Mouse (Mus musculus): ENCODE data around the gene Kcnj5. TPM values are rescaled to one million over a fixed set of nuclear protein-coding genes. Genes with fewer than 3 reads are reported as not detected.
A peak's percentile ranks its signal among the peaks of the same experiment; 100 is the strongest.

Kcnj5 gene
- polyA plus RNA-seq, 1 experiment: not detected

DNA sequence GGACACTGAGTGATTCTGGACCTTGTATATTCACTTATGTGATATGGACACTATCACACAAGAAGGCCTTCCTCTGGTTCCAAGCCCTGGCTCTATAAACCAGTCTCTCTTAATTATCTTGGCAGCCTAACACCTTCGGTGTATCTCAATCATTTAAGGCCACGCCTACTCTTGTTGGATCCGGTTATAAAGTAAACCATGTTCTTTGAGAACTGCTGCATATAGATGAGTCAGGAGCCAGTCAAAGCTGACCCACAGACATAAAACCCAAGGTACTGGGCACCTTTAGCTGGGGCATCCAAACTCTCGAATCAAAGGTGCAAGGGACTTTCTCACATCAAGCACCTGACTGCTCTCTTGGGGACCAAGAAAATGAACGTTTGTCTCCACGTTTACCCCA, 28.1 kb upstream of the Kcnj5 start, which contains the start of gene Kcnj1:
Gene Kcnj1, plus strand, starts transcription at position 292 of the 400 bp plus-strand sequence.
- TF ChIP-seq CTCF (IDR thresholded peaks at IDR 0.05; ENCODE audit: insufficient read depth, low read depth, low read length): no peak
- no peak for TF ChIP-seq POLR2A (IDR thresholded peaks at IDR 0.05; ENCODE audit: insufficient read depth, low read depth, low read length)
- Histone ChIP-seq H3K4me1 (ENCODE audit: control insufficient read depth, insufficient read depth, low read length) (no peaks in the 10 kb centered on the region), H3K27ac (ENCODE audit: insufficient read depth, low read depth, low read length) (no peak within 1 kb of the TSS), H3K4me3 (ENCODE audit: insufficient read depth, low read depth, low read length) (no peak within 1 kb of the TSS)
- 86% methylated on average over 6 of the region's 6 CpGs for WGBS

DNA sequence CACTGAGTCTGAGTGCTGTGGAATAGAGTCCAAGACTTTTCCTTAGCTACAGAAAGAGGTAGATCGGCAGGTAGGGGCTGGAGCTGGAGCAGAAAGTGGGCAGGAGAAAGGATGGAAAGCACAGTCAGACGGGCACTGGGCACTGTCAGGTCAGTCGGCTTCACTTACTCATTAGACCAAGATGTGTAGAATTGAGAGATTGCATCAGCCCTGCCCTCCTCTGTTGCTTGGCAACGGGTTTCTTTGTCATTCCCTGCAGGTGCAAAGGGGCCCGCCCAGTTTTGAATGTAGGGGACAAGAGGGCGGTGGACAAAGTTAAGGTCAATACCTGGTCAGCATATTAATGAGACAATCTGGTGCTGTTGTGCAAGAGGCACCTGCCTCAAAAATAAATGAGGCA, 25.2 kb upstream of the Kcnj5 start:
- no peak overlapping the region for H3K4me3 ChIP-seq (ENCODE audit: insufficient read depth, low read depth, low read length)
- 31% methylated on average over 6 of the region's 6 CpGs for WGBS
- TF ChIP-seq POLR2A (IDR thresholded peaks at IDR 0.05; ENCODE audit: insufficient read depth, low read depth, low read length) (no peak), CTCF (IDR thresholded peaks at IDR 0.05; ENCODE audit: insufficient read depth, low read depth, low read length) (no peak)

DNA sequence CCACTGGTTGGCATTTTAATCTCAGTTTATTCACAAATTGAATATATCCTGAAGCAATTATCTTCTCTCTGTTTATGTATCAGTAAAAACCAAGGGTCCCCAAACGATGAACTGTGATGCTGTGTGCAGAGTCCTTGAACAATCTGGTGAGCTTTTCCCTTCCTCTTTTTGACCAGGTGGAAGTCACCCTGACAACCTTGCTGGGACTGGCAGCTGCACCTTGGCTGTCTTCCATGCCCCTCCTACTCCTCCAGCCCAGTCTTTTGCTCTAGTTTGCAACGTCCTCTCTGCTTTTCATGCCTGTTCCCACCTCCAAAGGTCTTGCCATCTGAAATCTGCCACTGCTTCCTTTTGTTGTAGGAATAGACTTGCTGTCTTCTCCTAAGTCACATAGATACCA, 24.7 kb upstream of the Kcnj5 start:
- WGBS: 34% methylated on average over 2 of the region's 2 CpGs
- Histone ChIP-seq H3K4me1 (ENCODE audit: control insufficient read depth, insufficient read depth, low read length) (no peaks in the 10 kb centered on the region), H3K4me3 (ENCODE audit: insufficient read depth, low read depth, low read length) (no peak overlapping the region), H3K27ac (ENCODE audit: insufficient read depth, low read depth, low read length) (no peak overlapping the region)
- TF ChIP-seq CTCF (IDR thresholded peaks at IDR 0.05; ENCODE audit: insufficient read depth, low read depth, low read length) (no peak), POLR2A (IDR thresholded peaks at IDR 0.05; ENCODE audit: insufficient read depth, low read depth, low read length) (no peak)

More for the DNA sequence above, 25.2 kb upstream of the Kcnj5 start:
- H3K4me1 ChIP-seq (ENCODE audit: control insufficient read depth, insufficient read depth, low read length): no peaks in the 10 kb centered on the region
- H3K27ac ChIP-seq (ENCODE audit: insufficient read depth, low read depth, low read length): no peak overlapping the region

DNA sequence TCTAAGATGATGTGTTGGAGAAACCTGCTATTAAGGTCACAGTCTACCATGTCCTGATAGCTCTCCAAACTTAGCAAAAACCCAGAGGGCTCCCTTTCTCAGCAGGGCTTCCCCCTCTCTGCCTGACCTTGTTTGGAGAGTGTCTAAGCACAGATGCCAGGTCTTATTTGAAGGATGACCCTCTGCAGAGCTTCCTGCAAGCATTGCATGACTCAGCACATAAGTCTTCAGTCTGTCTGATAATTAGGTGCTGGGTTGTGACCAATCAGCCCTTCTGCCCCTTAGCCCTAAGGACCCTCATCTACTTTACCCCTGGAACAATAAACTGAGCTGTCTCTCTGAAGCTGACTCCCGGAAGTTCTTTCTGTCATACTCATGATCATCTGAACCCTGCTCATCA, 16.6 kb upstream of the Kcnj5 start:
- Histone ChIP-seq H3K27ac (ENCODE audit: insufficient read depth, low read depth, low read length) (no peak overlapping the region), H3K4me1 (ENCODE audit: control insufficient read depth, insufficient read depth, low read length) (no peaks in the 10 kb centered on the region), H3K4me3 (ENCODE audit: insufficient read depth, low read depth, low read length) (no peak overlapping the region)
- TF ChIP-seq POLR2A (IDR thresholded peaks at IDR 0.05; ENCODE audit: insufficient read depth, low read depth, low read length) (no peak), CTCF (IDR thresholded peaks at IDR 0.05; ENCODE audit: insufficient read depth, low read depth, low read length) (no peak)
- WGBS: 79% methylated on average over 1 of the region's 1 CpGs

DNA sequence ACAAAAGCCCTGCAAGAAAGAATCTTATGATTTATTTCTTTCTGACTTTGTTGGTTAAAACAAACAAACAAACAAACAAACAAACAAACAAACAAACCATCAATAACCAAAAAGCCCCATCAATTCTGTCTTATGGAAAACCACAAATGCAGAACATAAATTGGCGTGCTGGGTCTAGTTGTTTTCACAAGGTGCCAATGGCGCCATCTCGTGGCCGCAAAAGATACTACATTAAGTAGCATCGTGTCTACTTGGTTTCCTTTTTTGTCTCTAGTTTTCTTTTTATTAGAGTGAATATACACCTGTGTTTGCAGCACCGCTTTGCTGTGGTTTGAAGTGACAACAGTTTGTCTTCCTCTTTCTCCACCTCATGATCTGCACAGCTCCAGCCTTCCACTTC, 6.2 kb upstream of the Kcnj5 start:
- 4% methylated on average over 6 of the region's 6 CpGs for WGBS
- Histone ChIP-seq H3K4me3 (ENCODE audit: insufficient read depth, low read depth, low read length) (no peak overlapping the region), H3K4me1 (ENCODE audit: control insufficient read depth, insufficient read depth, low read length) (peaks cover 4% of the 10 kb centered on the region), H3K27ac (ENCODE audit: insufficient read depth, low read depth, low read length) (no peak overlapping the region)
- TF ChIP-seq CTCF (IDR thresholded peaks at IDR 0.05; ENCODE audit: insufficient read depth, low read depth, low read length) (no peak), POLR2A (IDR thresholded peaks at IDR 0.05; ENCODE audit: insufficient read depth, low read depth, low read length) (no peak)

DNA sequence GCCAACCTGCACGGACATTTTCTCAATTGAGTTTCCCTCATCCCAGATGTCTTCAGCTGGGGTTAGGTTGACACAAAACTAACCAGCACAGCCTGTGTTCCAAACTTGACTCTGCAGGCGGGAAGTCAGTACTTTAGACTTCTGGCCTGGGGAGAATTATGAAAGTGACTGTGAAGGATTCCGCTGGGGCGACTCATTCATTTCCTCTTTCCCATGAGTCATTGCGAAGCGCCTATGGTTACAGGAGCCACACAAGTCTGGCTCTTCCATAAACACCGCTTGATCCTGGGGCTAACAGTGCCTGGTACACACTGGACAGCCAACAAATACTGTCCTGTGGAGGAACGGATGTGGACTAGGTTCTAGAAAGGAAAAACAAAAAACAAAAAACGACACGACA, 5.2 kb upstream of the Kcnj5 start:
- H3K4me3 ChIP-seq (ENCODE audit: insufficient read depth, low read depth, low read length): no peak overlapping the region
- 92% methylated on average over 10 of the region's 10 CpGs for WGBS
- H3K27ac ChIP-seq (ENCODE audit: insufficient read depth, low read depth, low read length): no peak overlapping the region
- no peak for TF ChIP-seq POLR2A (IDR thresholded peaks at IDR 0.05; ENCODE audit: insufficient read depth, low read depth, low read length)
- TF ChIP-seq CTCF (IDR thresholded peaks at IDR 0.05; ENCODE audit: insufficient read depth, low read depth, low read length): no peak
- H3K4me1 ChIP-seq (ENCODE audit: control insufficient read depth, insufficient read depth, low read length): peaks cover 10% of the 10 kb centered on the region

DNA sequence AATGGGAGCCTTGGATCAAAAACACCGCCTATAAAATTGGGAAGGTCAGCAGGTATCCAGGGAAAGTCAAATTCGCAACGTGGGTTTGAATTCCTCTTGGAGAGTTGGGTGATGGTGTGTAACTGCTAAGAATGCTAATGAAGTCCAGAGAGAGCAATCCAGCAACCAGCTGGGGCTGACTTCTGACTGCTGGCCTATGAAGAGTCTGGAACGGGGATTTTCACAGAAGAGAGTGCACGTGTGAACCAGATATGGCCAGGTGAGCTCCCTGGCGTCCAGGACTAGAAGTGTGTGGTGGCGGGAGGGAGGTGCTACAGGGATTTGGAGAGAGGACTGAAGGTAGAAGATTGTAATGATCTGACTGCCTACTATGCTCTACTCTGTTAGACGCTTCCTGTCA, 3.9 kb upstream of the Kcnj5 start:
- H3K4me1 ChIP-seq (ENCODE audit: control insufficient read depth, insufficient read depth, low read length): peaks cover 17% of the 10 kb centered on the region
- H3K4me3 ChIP-seq (ENCODE audit: insufficient read depth, low read depth, low read length): no peak overlapping the region
- no peak for TF ChIP-seq CTCF (IDR thresholded peaks at IDR 0.05; ENCODE audit: insufficient read depth, low read depth, low read length)
- 73% methylated on average over 8 of the region's 8 CpGs for WGBS
- H3K27ac ChIP-seq (ENCODE audit: insufficient read depth, low read depth, low read length): no peak overlapping the region

DNA sequence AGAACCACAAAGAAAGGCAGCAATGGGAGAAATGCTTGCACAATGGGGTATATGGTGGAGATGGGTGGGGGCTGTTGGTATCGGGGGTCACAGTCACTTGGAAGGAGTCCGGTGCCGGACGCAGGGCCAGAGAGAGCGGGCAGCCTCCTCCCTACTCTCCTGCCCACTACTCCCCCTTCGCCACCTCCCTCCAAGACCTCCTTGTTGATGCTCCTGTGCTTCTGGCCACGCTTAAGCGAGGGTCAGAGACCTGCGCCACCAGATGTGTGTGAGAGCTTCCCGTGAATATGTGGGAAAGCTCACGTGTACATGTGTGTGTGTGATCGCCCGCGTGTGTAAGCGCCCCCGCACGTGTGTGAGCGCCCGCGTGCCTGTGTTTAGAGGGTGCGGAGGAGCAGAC, 339 bp upstream of the Kcnj5 start:
- no peak for TF ChIP-seq CTCF (IDR thresholded peaks at IDR 0.05; ENCODE audit: insufficient read depth, low read depth, low read length)
- TF ChIP-seq POLR2A (IDR thresholded peaks at IDR 0.05; ENCODE audit: insufficient read depth, low read depth, low read length): no peak
- Histone ChIP-seq H3K4me1 (ENCODE audit: control insufficient read depth, insufficient read depth, low read length) (peaks cover 13% of the 10 kb centered on the region), H3K27ac (ENCODE audit: insufficient read depth, low read depth, low read length) (no peak overlapping the region), H3K4me3 (ENCODE audit: insufficient read depth, low read depth, low read length) (peak overlapping the region; percentile 14; the same call in 1 of the 2 replicates)
- WGBS: 3% methylated on average over 21 of the region's 21 CpGs

DNA sequence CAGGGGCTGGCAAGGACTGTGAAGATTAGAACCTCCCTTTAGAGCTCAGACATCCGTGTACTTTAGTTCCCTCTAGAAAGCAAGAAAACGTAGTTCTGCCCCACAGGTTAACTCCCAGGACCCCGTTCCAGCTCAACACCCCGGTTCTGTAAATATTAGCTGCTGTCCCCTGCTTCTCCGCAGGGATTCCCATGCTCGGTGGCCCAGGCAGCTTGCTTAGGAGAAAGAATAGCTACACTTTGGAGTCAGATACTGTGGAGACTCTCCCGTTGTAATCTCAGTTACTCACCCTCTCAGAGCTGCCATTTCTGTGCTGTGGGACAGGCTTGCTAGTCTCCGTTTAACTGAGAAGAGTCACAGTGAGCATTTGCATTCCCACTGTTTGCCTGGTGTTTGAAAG, 1.2 kb downstream of the Kcnj5 start:
- TF ChIP-seq CTCF (IDR thresholded peaks at IDR 0.05; ENCODE audit: insufficient read depth, low read depth, low read length): no peak
- no peak for TF ChIP-seq POLR2A (IDR thresholded peaks at IDR 0.05; ENCODE audit: insufficient read depth, low read depth, low read length)
- H3K4me3 ChIP-seq (ENCODE audit: insufficient read depth, low read depth, low read length): no peak overlapping the region
- WGBS: 33% methylated on average over 8 of the region's 8 CpGs
- peaks cover 13% of the 10 kb centered on the region for H3K4me1 ChIP-seq (ENCODE audit: control insufficient read depth, insufficient read depth, low read length)
- no peak overlapping the region for H3K27ac ChIP-seq (ENCODE audit: insufficient read depth, low read depth, low read length)

DNA sequence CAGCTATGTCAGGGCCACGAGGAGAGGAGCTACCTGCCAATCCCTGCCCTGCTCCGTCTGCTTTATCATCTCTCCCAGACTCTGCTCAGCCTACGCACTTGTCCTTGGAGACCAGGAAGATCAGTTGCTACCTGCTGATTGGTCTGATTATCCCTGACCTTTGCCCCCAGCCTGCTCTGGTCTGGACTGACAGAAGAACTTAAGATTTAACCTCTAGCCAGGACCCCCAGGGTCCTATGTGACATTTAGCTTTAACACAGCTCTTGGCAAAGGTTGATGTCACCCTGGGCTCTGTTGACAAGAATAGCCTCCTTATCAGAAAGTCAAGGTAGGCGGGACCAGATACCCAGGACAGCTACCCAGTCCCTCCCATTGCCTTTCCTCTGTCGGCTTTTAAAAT, 3.3 kb downstream of the Kcnj5 start:
- H3K4me3 ChIP-seq (ENCODE audit: insufficient read depth, low read depth, low read length): no peak overlapping the region
- no peak overlapping the region for H3K27ac ChIP-seq (ENCODE audit: insufficient read depth, low read depth, low read length)
- TF ChIP-seq CTCF (IDR thresholded peaks at IDR 0.05; ENCODE audit: insufficient read depth, low read depth, low read length) (no peak), POLR2A (IDR thresholded peaks at IDR 0.05; ENCODE audit: insufficient read depth, low read depth, low read length) (no peak)
- H3K4me1 ChIP-seq (ENCODE audit: control insufficient read depth, insufficient read depth, low read length): peaks cover 13% of the 10 kb centered on the region
- 87% methylated on average over 5 of the region's 5 CpGs for WGBS
